Mouse (Mus musculus) kidney, embryonic 16.5 days (tissue): ENCODE results near the gene Btg1-ps1. TPM values are rescaled to one million over a fixed set of nuclear protein-coding genes. Genes with fewer than 3 reads are reported as not detected.
"Not testable (repeated sequence)": the region's sequence is repeated elsewhere in the genome, so short reads cannot be mapped to it uniquely, and the experiment has no call there.

ENCODE experiments used
- ATAC-seq: fragments of 200-750 bp; cut with Nextera tagmentation; 2 replicates; pipeline ENCODE4 v1.8.0; 2017; ENCODE audit warnings: moderate TSS enrichment; ENCODE audit not compliant: low FRiP score, low TSS enrichment
- H3K27ac ChIP-seq: fragments of 300-500 bp; sonication (generic); 2 replicates; pipeline ENCODE4 v1.5.1; 2014; ENCODE audit warnings: low read length
- H3K27me3 ChIP-seq: fragments of 300-500 bp; sonication (generic); 2 replicates; pipeline ENCODE4 v1.6.1; 2014; ENCODE audit warnings: low read length, control low read depth, mixed read lengths; ENCODE audit not compliant: insufficient read depth
- H3K36me3 ChIP-seq: fragments of 300-500 bp; sonication (generic); 2 replicates; pipeline ENCODE4 v1.6.1; 2014; ENCODE audit warnings: low read length, control low read depth, mixed read lengths; ENCODE audit not compliant: insufficient read depth
- H3K4me1 ChIP-seq: fragments of 300-500 bp; sonication (generic); 2 replicates; pipeline ENCODE4 v1.6.1; 2014; ENCODE audit warnings: low read length, control low read depth, mixed read lengths; ENCODE audit not compliant: insufficient read depth
- H3K4me2 ChIP-seq: fragments of 300-500 bp; sonication (generic); replicated peaks from 2 replicates; pipeline ENCODE4 v1.6.1; 2014; ENCODE audit warnings: low read depth, low read length
- H3K4me3 ChIP-seq: fragments of 300-500 bp; sonication (generic); 2 replicates; pipeline ENCODE4 v1.5.1; 2014; ENCODE audit warnings: mild to moderate bottlenecking, low read length
- H3K9ac ChIP-seq: fragments of 300-500 bp; sonication (generic); replicated peaks from 2 replicates; pipeline ENCODE4 v1.6.1; 2014; ENCODE audit warnings: low read length
- H3K9me3 ChIP-seq: fragments of 300-500 bp; sonication (generic); 2 replicates; pipeline ENCODE4 v1.6.1; 2016; ENCODE audit warnings: low read length, control low read depth
- WGBS: fragments of 180-500 bp; shearing (Covaris S2); extraction: QIAGEN DNeasy Blood & Tissue Kit; methylation state at CpG from one replicate; pipeline ENCODE4 v1.1.7; 2014; 5-methylcytosine and 5-hydroxymethylcytosine counted together
- polyA plus RNA-seq: library from polyadenylated mRNA; unstranded; fragments of >200 nt; fragmentation: Nextera tagmentation; extraction: Ambion mirVana; gene quantifications from 2 replicates; pipeline ENCODE4 v1.2.1, GENCODE M21; 2015

Gene Btg1-ps1
- polyA plus RNA-seq = not detected in 2 replicates

- H3K4me2 ChIP-seq, H3K27ac ChIP-seq, H3K9ac ChIP-seq, H3K9me3 ChIP-seq, H3K4me3 ChIP-seq, ATAC-seq, H3K36me3 ChIP-seq, H3K4me1 ChIP-seq, H3K27me3 ChIP-seq: not testable (repeated sequence)
Measured at GRCm38 (mm10) chrX:38018597-38018996, at the start of gene Btg1-ps1. Gene Btg1-ps1, minus strand, starts transcription at chrX:38018815.

- no peak within 1 kb of the TSS for H3K27ac ChIP-seq
- H3K36me3 ChIP-seq = no peaks in the 10 kb centered on the region
- H3K4me1 ChIP-seq = no peaks in the 10 kb centered on the region
- 79% methylated on average over 11 of the region's 11 CpGs for WGBS
- H3K4me3 ChIP-seq = no peak within 1 kb of the TSS
- H3K27me3 ChIP-seq = no peaks in the 10 kb centered on the region
- ATAC-seq = no peak
- H3K4me2 ChIP-seq = no peak within 1 kb of the TSS
- H3K9me3 ChIP-seq = no peaks in the 10 kb centered on the region
- H3K9ac ChIP-seq = no peak within 1 kb of the TSS
Measured at GRCm38 (mm10) chrX:38066175-38066574, 47.6 kb upstream of the Btg1-ps1 start, which contains the start of gene Rhox10. Gene Rhox10, plus strand, starts transcription at chrX:38066475.

GRCm38 (mm10) chrX:38061544-38061943 is 42.9 kb upstream of the Btg1-ps1 start:
- Histone ChIP-seq H3K27me3 (no peaks in the 10 kb centered on the region), H3K9me3 (no peaks in the 10 kb centered on the region), H3K4me1 (no peaks in the 10 kb centered on the region), H3K36me3 (no peaks in the 10 kb centered on the region), H3K9ac (no peak overlapping the region), H3K4me2 (no peak overlapping the region), H3K27ac (no peak overlapping the region), H3K4me3 (no peak overlapping the region)
- ATAC-seq = no peak
- 0% methylated on average over 1 of the region's 1 CpGs for WGBS

DNA sequence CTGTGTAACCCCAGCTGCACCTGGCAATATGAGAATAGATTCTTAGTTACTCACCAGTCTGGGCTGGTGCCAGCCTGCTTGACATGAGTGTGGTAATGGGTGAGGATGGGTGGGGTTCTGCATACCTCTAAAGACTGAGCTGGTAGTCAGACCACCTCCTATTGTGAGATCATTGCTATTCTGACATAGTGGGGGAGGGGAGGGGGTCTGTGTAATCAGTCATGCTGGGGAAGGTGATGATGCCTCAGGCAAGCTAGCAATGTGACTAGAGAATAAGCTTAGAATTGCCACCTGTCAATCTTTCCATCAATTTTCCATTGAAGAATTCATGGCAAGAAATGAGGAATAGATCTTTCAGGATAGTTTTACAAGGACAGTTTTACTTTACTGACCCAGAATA is 24.4 kb upstream of the Btg1-ps1 start, which contains the start of gene Btg1-ps2:
Gene Btg1-ps2, minus strand, starts transcription at position 101 of the 400 bp plus-strand sequence.
- not testable (repeated sequence) for H3K27me3 ChIP-seq, H3K9ac ChIP-seq, H3K4me2 ChIP-seq, H3K9me3 ChIP-seq, ATAC-seq, H3K36me3 ChIP-seq, H3K4me1 ChIP-seq, H3K27ac ChIP-seq, H3K4me3 ChIP-seq

DNA sequence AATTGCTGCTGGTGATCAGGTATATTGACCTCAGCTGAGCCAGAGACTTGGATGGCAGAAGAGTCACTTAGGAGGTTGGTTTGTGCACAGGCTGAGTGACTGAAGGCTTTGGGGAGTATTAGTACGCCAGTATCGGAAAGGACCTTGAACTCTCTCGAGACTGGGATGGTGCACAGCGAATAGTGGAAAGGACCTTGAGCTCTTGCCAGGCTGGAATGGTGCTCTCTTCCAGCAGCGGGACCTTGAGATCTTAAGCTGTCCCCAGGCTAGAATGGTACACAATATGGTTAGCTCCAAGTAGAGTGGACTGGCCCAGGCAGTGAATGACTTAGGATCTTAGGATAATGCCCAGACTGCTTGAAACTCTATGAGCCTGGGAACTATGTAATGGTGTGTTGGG is 21.1 kb upstream of the Btg1-ps1 start:
- no peak for ATAC-seq
- Histone ChIP-seq H3K4me2 (no peak overlapping the region), H3K27me3 (no peaks in the 10 kb centered on the region), H3K9me3 (no peaks in the 10 kb centered on the region), H3K27ac (no peak overlapping the region), H3K9ac (no peak overlapping the region), H3K36me3 (no peaks in the 10 kb centered on the region), H3K4me3 (no peak overlapping the region), H3K4me1 (no peaks in the 10 kb centered on the region)
- WGBS = 92% methylated on average over 5 of the region's 5 CpGs

GRCm38 (mm10) chrX:38033841-38034240 is 15.2 kb upstream of the Btg1-ps1 start:
- H3K9me3 ChIP-seq = no peaks in the 10 kb centered on the region
- H3K9ac ChIP-seq = no peak overlapping the region
- WGBS = 75% methylated on average over 2 of the region's 2 CpGs
- no peak overlapping the region for H3K4me2 ChIP-seq
- no peak for ATAC-seq
- H3K36me3 ChIP-seq = no peaks in the 10 kb centered on the region
- H3K27me3 ChIP-seq = no peaks in the 10 kb centered on the region
- H3K4me3 ChIP-seq = no peak overlapping the region
- H3K4me1 ChIP-seq = no peaks in the 10 kb centered on the region
- H3K27ac ChIP-seq = no peak overlapping the region

DNA sequence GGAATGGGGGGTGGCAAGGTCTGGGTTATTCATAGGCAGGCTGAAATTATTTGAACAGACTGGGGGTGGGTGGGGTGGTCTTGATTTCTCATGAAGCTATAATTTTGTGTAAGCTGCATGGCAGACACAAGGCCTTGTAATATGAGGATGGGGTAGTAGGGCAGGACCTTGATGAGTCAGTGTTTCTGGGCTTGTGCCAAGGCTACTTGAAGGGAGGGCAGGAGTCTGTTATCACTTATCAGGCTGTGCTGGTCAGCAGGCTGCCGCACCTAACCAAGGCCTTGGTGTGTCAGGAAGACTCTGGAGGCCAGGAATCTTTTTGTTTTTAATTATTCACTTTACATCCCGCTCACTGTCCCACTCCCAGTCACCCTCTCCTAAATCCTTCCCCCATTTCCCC is 9.9 kb downstream of the Btg1-ps1 start:
- Histone ChIP-seq H3K9ac (no peak overlapping the region), H3K27ac (no peak overlapping the region), H3K9me3 (no peaks in the 10 kb centered on the region), H3K36me3 (no peaks in the 10 kb centered on the region), H3K4me2 (no peak overlapping the region), H3K4me3 (no peak overlapping the region), H3K4me1 (no peaks in the 10 kb centered on the region), H3K27me3 (no peaks in the 10 kb centered on the region)
- ATAC-seq = no peak
- 62% methylated on average over 2 of the region's 2 CpGs for WGBS

Other genes starting within 250 kb of the Btg1-ps1 start
- 0.90 and 1.6 TPM in 2 replicates for gene Rhox5, start 214.0 kb downstream of the Btg1-ps1 start, polyA plus RNA-seq
- gene Rhox6, start 191.9 kb downstream of the Btg1-ps1 start, polyA plus RNA-seq = not detected in 2 replicates
- gene Rhox7a, start 187.1 kb downstream of the Btg1-ps1 start, polyA plus RNA-seq = not detected in 2 replicates
- gene Rhox8, start 139.9 kb downstream of the Btg1-ps1 start, polyA plus RNA-seq = not detected in 2 replicates
- gene Rhox7b, start 121.6 kb downstream of the Btg1-ps1 start, polyA plus RNA-seq = not detected in 2 replicates
- not detected in 2 replicates for gene Rhox9, start 117.0 kb downstream of the Btg1-ps1 start, polyA plus RNA-seq
- not detected in 2 replicates for gene Btg1-ps2, start 24.3 kb upstream of the Btg1-ps1 start, polyA plus RNA-seq
- gene Rhox10, start 47.7 kb upstream of the Btg1-ps1 start, polyA plus RNA-seq = not detected in 2 replicates
- gene Rhox11, start 66.3 kb upstream of the Btg1-ps1 start, polyA plus RNA-seq = not detected in 2 replicates
- not detected in 2 replicates for gene Rhox12, start 92.1 kb upstream of the Btg1-ps1 start, polyA plus RNA-seq
- gene Rhox13, start 102.4 kb upstream of the Btg1-ps1 start, polyA plus RNA-seq = not detected in 2 replicates
- 3.4 and 4.2 TPM in 2 replicates for gene Zbtb33, start 171.0 kb upstream of the Btg1-ps1 start, polyA plus RNA-seq
- 27.3 and 29.4 TPM in 2 replicates for gene Tmem255a, start 233.6 kb upstream of the Btg1-ps1 start, polyA plus RNA-seq